Mouse (Mus musculus) MEL (cell line): ENCODE results near the gene Nqo2. TPM values are rescaled to one million over a fixed set of nuclear protein-coding genes. Genes with fewer than 3 reads are reported as not detected.

ENCODE experiments used
- DNase-seq: peaks from one replicate; pipeline ENCODE4 v3.0.0; 2011; ENCODE audit warnings: low read depth, low spot score
- H3K27ac ChIP-seq: 2 replicates; pipeline ENCODE4 v1.5.1; 2012; ENCODE audit warnings: low read depth, mild to moderate bottlenecking, control low read depth, low read length, moderate library complexity; ENCODE audit not compliant: control insufficient read depth
- H3K27me3 ChIP-seq, 2 experiments: fragments of 150-350 bp in 1 of 2; sonication (generic) in 1 of 2; 2 replicates each; pipeline ENCODE4 v1.6.1; 2012; ENCODE audit warnings: low read length in 2 of 2, mild to moderate bottlenecking in 2 of 2, improper control_type of control experiment in 1 of 2, moderate library complexity in 1 of 2; ENCODE audit not compliant: insufficient read depth in 2 of 2, control insufficient read depth in 1 of 2
- H3K36me3 ChIP-seq, 2 experiments: 2 replicates each; pipeline ENCODE4 v1.6.1; 2012 to 2014; ENCODE audit warnings: low read length in 2 of 2, improper control_type of control experiment in 1 of 2, inconsistent platforms in 1 of 2, mild to moderate bottlenecking in 1 of 2; ENCODE audit not compliant: insufficient read depth in 2 of 2, control insufficient read depth in 1 of 2
- H3K4me1 ChIP-seq, 2 experiments: fragments of 150-350 bp in 1 of 2; sonication (generic) in 1 of 2; 2 replicates each; pipeline ENCODE4 v1.6.1; 2012; ENCODE audit warnings: low read length in 2 of 2, improper control_type of control experiment in 1 of 2, mild to moderate bottlenecking in 1 of 2; ENCODE audit not compliant: insufficient read depth in 2 of 2, control insufficient read depth in 1 of 2
- H3K4me3 ChIP-seq, 2 experiments: fragments of 150-350 bp in 1 of 2; sonication (generic) in 1 of 2; 2 replicates each; pipeline ENCODE4 v1.5.1; 2012; ENCODE audit warnings: low read depth in 2 of 2, low read length in 2 of 2, mild to moderate bottlenecking in 2 of 2, moderate library complexity in 2 of 2, control low read depth in 1 of 2, improper control_type of control experiment in 1 of 2; ENCODE audit not compliant: control insufficient read depth in 1 of 2, insufficient read depth in 1 of 2
- H3K79me2 ChIP-seq: 2 replicates; pipeline ENCODE4 v1.6.1; 2012; ENCODE audit warnings: mild to moderate bottlenecking, low read length, moderate library complexity; ENCODE audit not compliant: control insufficient read depth, poor library complexity, insufficient read depth
- H3K9ac ChIP-seq: 2 replicates; pipeline ENCODE4 v1.6.1; 2012; ENCODE audit warnings: low read depth, mild to moderate bottlenecking, control low read depth, low read length, moderate library complexity; ENCODE audit not compliant: control insufficient read depth, poor library complexity, severe bottlenecking
- H3K9me3 ChIP-seq: fragments of 150-350 bp; sonication (generic); replicated peaks from 2 replicates; pipeline ENCODE4 v1.6.1; 2012; ENCODE audit warnings: mild to moderate bottlenecking, low read length, improper control_type of control experiment, moderate library complexity; ENCODE audit not compliant: insufficient read depth
- ETS1 ChIP-seq: IDR thresholded peaks from 2 replicates; pipeline ENCODE4 v1.6.1; 2012; ENCODE audit warnings: low read depth, mild to moderate bottlenecking, inconsistent platforms, low read length, improper control_type of control experiment, moderate library complexity
- GATA1 ChIP-seq: IDR thresholded peaks from 2 replicates; pipeline ENCODE4 v1.6.1; 2011; ENCODE audit warnings: low read depth, low read length, improper control_type of control experiment
- MAX ChIP-seq: IDR thresholded peaks from 2 replicates; pipeline ENCODE4 v1.6.1; 2011; ENCODE audit warnings: low read length, improper control_type of control experiment
- MAZ ChIP-seq: IDR thresholded peaks from 2 replicates; pipeline ENCODE4 v1.6.1; 2012; ENCODE audit warnings: low read depth, mild to moderate bottlenecking, inconsistent platforms, low read length, improper control_type of control experiment
- MYC ChIP-seq: IDR thresholded peaks from 2 replicates; pipeline ENCODE4 v1.6.1; 2011; ENCODE audit warnings: low read depth, mild to moderate bottlenecking, low read length, improper control_type of control experiment, moderate library complexity
- POLR2A ChIP-seq, 2 experiments: IDR thresholded peaks; 2 replicates each; pipeline ENCODE4 v1.6.1; 2011 to 2012; ENCODE audit warnings: low read length in 2 of 2, mild to moderate bottlenecking in 2 of 2, control low read depth in 1 of 2, improper control_type of control experiment in 1 of 2, low read depth in 1 of 2, moderate library complexity in 1 of 2; ENCODE audit not compliant: control insufficient read depth in 1 of 2, insufficient read depth in 1 of 2, poor library complexity in 1 of 2
- POLR2AphosphoS5 ChIP-seq: IDR thresholded peaks from 2 replicates; pipeline ENCODE4 v1.6.1; 2012; ENCODE audit warnings: low read depth, borderline replicate concordance, mild to moderate bottlenecking, inconsistent platforms, low read length, moderate library complexity, mixed read lengths
- TCF12 ChIP-seq: IDR thresholded peaks from 2 replicates; pipeline ENCODE4 v1.6.1; 2014; ENCODE audit warnings: low read depth, mild to moderate bottlenecking, inconsistent platforms, low read length, improper control_type of control experiment, moderate library complexity
- USF1 ChIP-seq: IDR thresholded peaks from 2 replicates; pipeline ENCODE4 v1.6.1; 2014; ENCODE audit warnings: low read depth, mild to moderate bottlenecking, inconsistent platforms, low read length, improper control_type of control experiment, moderate library complexity
- ZMIZ1 ChIP-seq: IDR thresholded peaks from 2 replicates; pipeline ENCODE4 v1.6.1; 2012; ENCODE audit warnings: low read depth, mild to moderate bottlenecking, inconsistent platforms, low read length, improper control_type of control experiment, moderate library complexity
- polyA plus RNA-seq, 2 experiments: library from polyadenylated mRNA; stranded (reverse) in 1 of 2; unstranded in 1 of 2; fragments of >175 nt in 1 of 2; fragments of >200 nt in 1 of 2; gene quantifications; 2 replicates each; pipeline versions ENCODE4 v1.2.1 to v1.2.4; 2012; ENCODE audit warnings: low replicate concordance in 2 of 2, low read depth in 1 of 2; ENCODE audit not compliant: insufficient read length in 2 of 2, insufficient read depth in 1 of 2, missing spikeins in 1 of 2
- total RNA-seq: library from RNA; depleted of rRNA; stranded (reverse); fragments of 300-350 nt; gene quantifications from 2 replicates; pipeline ENCODE4 v1.2.3, GENCODE M21; 2012

The Nqo2 gene
- total and polyA plus RNA-seq, 3 experiments = 3.7 to 7.6 TPM; not detected in 1

DNA sequence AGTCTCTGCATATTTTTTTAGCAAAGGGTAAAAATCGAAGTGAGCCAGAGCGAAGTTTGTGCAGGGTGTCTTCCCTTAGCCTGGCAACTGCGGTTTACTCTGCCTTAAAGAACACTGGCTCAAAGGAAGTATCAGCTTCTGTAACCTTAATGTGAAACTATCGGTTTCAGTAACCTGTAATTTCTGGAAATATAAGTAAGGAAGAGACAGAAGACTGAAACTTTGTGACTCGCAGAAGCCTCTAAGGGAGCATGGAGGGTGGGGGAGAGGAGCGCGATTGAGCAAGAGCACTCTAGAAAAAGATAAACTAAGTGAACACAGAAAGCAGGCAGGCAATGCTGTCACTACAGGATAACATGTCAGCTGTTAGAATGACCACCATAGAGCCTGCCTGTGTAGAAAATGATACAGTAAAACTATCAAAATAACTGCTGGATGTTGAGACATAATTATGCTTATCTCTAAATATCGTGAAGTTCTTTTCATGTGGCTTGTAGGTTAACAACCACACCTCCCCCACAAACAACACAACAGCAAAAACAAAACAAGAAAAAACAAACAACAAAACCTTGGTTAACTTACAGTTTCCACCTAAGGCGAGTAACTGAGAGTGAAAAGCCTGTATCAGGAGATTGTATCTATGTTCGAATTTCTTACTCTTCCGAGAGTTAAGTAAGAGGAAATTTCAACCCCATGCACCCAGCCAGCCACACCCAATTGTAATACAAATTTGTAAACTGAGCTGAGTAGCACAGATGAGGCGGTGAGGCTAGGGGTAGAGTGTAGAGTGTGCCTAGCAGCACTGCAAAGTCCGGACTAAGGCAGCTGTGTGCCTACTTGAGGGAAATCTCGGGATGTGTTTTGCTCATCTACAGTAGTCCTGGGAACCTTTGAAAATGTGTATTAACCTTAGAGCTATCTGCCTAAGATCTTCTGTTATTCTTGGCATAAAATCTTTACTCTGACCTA is 853 bp downstream of the Nqo2 start (continued):
- TF ChIP-seq MYC (0 out of 2 replicates have a peak, but pooled peaks have one; percentile 15), GATA1 (peak; percentile 63)
- TF ChIP-seq, all 39 proteins: peak for 6

DNA sequence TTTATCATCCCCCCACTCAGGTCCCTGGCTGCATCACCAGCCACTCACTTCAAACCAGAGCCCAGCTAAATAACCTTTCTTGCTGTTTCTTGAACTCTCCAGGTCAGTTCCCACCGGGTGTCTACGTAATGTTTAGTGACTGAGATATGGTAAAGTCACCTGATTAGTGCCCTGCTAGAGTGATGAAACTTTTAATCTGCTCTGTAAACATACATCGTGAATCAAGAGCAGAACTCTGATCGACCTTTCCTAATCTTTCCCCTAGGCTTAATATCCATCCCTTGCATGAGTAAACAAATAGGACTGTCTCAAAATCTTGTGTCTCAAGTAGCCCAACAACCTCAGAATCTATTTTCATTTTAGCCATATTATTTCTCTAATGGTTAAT is 1.5 kb downstream of the Nqo2 start:
- DNase-seq = peak; percentile 34
- Histone ChIP-seq H3K36me3 (peaks cover 0 to 7% of the 10 kb centered on the region in 2 experiments; a peak in 2 of 4 replicates), H3K9ac (peak overlapping the region; percentile 87), H3K27me3 (no peaks in the 10 kb centered on the region), H3K9me3 (no peaks in the 10 kb centered on the region), H3K4me1 (peaks cover 6 to 10% of the 10 kb centered on the region in 2 experiments), H3K79me2 (no peaks in the 10 kb centered on the region; the same call in 1 of the 2 replicates), H3K27ac (peak overlapping the region; percentile 90), H3K4me3 (peak overlapping the region; percentile 80 to 87)
- TF ChIP-seq POLR2A (IDR thresholded peaks at IDR 0.05; ENCODE audit: control insufficient read depth in 1 of 2, insufficient read depth in 1 of 2, low read depth in 1 of 2, low read length in 2 of 2, poor library complexity in 1 of 2) (no peak), ETS1 (peak; percentile 27; the same call in 1 of the 2 replicates), TCF12 (no peak), USF1 (peak; percentile 34; the same call in 1 of the 2 replicates), MYC (no peak)

DNA sequence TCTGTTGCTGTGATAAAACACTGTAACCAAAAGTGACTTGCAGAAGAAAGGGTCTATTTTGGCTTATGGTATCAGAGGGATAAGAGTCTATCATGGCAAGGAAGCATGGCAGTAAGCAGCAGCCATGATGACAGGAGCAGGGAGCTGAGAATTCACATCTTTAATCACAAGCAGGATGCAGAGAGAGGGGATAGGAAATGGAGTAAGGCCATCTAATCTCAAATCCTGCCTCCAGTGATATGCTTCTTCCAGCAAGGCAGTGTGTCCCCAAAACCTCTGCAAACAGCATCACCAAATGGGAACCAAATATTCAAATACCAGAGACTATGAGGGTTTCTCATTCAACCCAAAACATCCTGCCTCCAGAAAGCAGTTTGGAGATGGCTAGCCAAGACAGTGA is 2.1 kb downstream of the Nqo2 start:
- TF ChIP-seq MAX (no peak), MAZ (no peak), ZMIZ1 (no peak), POLR2AphosphoS5 (no peak), TCF12 (no peak)
- H3K79me2 ChIP-seq = no peaks in the 10 kb centered on the region; the same call in 1 of the 2 replicates
- H3K27me3 ChIP-seq = no peaks in the 10 kb centered on the region
- H3K9me3 ChIP-seq = no peaks in the 10 kb centered on the region
- H3K4me1 ChIP-seq = peaks cover 6 to 10% of the 10 kb centered on the region in 2 experiments
- H3K4me3 ChIP-seq = no peak overlapping the region
- DNase-seq = no peak
- H3K9ac ChIP-seq = no peak overlapping the region
- H3K36me3 ChIP-seq = peaks cover 0 to 7% of the 10 kb centered on the region in 2 experiments; a peak in 2 of 4 replicates
- no peak overlapping the region for H3K27ac ChIP-seq
